Mouse (Mus musculus) hindbrain, embryonic 10.5 days (tissue): ENCODE data around the gene Diras2. TPM values are rescaled to one million over a fixed set of nuclear protein-coding genes. Genes with fewer than 3 reads are reported as not detected.
"Not testable (repeated sequence)": the region's sequence is repeated elsewhere in the genome, so short reads cannot be mapped to it uniquely, and the experiment has no call there.

Experiments
- DNase-seq: peaks from one replicate; pipeline ENCODE4 v3.0.0-alpha.2; 2017; ENCODE audit warnings: low spot score
- H3K27ac ChIP-seq: fragments of 300-500 bp; sonication (generic); 2 replicates; pipeline ENCODE4 v1.5.1; 2016; ENCODE audit warnings: mild to moderate bottlenecking, moderate library complexity
- H3K27me3 ChIP-seq: fragments of 300-500 bp; sonication (generic); 2 replicates; pipeline ENCODE4 v1.6.1; 2016; ENCODE audit warnings: mild to moderate bottlenecking; ENCODE audit not compliant: poor library complexity, insufficient read depth, severe bottlenecking
- H3K36me3 ChIP-seq: fragments of 300-500 bp; sonication (generic); 2 replicates; pipeline ENCODE4 v1.6.1; 2016; ENCODE audit warnings: mild to moderate bottlenecking, moderate library complexity
- H3K4me1 ChIP-seq: fragments of 300-500 bp; sonication (generic); replicated peaks from 2 replicates; pipeline ENCODE4 v1.6.1; 2016; ENCODE audit warnings: mild to moderate bottlenecking
- H3K4me3 ChIP-seq: fragments of 300-500 bp; sonication (generic); 2 replicates; pipeline ENCODE4 v1.5.1; 2016; ENCODE audit warnings: mild to moderate bottlenecking, moderate library complexity
- H3K9me3 ChIP-seq: fragments of 300-500 bp; sonication (generic); 2 replicates; pipeline ENCODE4 v1.6.1; 2016; ENCODE audit warnings: mild to moderate bottlenecking, moderate library complexity
- WGBS: fragments of 180-500 bp; shearing (Covaris S2); methylation state at CpG from one replicate; pipeline ENCODE4 v1.1.7; 2016; 5-methylcytosine and 5-hydroxymethylcytosine counted together
- polyA plus RNA-seq: library from polyadenylated mRNA; unstranded; fragments of >200 nt; fragmentation: Nextera tagmentation; extraction: Ambion mirVana; gene quantifications from 2 replicates; pipeline ENCODE4 v1.2.1, GENCODE M21; 2016

Diras2 gene
- polyA plus RNA-seq, 1 experiment from 2014 or later = 0.29 TPM

DNA sequence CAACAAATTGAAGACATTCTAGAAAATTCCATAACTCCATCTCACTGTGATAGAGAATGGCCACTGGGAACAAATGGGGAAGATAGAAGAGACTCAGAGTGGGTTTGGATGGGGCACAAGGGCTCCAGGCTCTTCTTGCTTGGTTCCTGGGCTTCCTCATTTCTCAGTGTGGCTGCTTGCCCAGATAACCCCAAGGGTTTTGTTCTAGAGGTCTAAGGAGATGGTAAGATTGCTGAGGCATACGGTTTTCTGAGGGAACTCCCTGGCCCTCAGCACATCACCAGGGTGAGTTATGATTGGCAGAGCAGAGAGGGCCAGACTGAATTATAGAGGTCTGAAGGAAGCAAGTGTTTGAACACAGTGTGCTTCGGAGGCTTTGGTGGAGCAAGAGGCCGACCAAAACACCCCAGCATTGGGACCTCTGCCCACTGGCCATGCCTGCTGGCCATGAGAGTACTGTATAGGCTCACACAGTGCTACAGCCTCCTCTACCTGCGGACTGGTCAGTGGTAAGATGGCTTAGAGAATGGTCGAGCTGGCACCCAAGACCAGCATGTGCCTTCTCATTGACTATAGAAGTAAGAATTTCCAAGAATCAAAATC lies 25.3 kb downstream of the Diras2 start:
- DNase-seq, H3K27ac ChIP-seq, H3K9me3 ChIP-seq, H3K36me3 ChIP-seq, H3K4me3 ChIP-seq, H3K27me3 ChIP-seq, H3K4me1 ChIP-seq: not testable (repeated sequence)
- 83% methylated on average over 5 of the region's 5 CpGs for WGBS

DNA sequence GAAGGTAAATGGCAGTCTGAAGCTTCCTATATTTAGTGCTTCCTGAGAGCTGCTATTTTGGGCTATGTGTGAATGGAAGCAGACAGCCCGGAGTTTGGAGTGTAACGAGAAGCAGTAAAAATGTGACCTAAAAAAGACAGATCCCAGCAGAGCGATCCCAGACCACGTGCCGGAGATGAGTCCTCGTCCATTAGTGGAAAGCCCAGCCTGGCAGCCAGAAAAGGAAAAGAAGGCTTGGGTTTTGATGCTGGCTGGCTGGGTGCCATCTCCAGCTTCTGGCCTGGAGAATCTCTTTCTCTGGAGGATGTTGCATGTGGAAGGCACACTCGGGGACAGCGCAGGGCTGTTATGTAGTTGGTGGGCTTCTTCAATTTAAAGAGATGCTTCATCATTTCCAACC lies 29.4 kb downstream of the Diras2 start:
- 86% methylated on average over 8 of the region's 8 CpGs for WGBS
- Histone ChIP-seq H3K27me3 (no peaks in the 10 kb centered on the region), H3K9me3 (no peaks in the 10 kb centered on the region), H3K27ac (no peak overlapping the region), H3K4me3 (no peak overlapping the region), H3K36me3 (no peaks in the 10 kb centered on the region), H3K4me1 (0 out of 2 replicates have a peak, but pooled peaks cover 4% of the 10 kb centered on the region)
- no peak for DNase-seq

DNA sequence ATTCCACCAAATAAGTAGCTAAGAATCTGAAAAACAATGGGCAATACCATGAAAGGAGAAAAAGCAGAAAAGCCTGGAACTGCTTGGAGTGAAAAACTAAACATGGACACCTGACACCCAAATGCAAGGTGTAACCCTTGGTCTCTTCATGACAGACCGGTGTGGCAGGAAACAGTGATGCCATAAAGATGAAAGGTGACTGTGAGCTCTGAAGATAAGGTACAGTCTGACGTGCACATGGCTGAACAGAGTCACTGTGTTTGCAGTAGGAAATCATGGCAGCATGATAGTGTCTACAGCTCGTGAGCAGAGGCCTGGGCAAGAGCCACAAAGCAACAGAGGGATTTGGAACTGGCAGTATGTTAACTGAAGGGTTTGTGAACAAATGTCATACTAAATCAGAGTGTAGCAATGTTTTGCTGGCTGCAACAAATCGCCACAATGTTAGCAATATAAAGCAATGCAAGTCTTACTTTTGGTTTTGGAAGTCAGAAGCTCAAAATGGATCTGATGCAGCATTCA lies 34.0 kb downstream of the Diras2 start:
- WGBS = 79% methylated on average over 4 of the region's 4 CpGs
- Histone ChIP-seq H3K27me3 (no peaks in the 10 kb centered on the region), H3K4me3 (no peak overlapping the region), H3K36me3 (no peaks in the 10 kb centered on the region), H3K4me1 (no peaks in the 10 kb centered on the region), H3K9me3 (no peaks in the 10 kb centered on the region), H3K27ac (no peak overlapping the region)
- DNase-seq = no peak

DNA sequence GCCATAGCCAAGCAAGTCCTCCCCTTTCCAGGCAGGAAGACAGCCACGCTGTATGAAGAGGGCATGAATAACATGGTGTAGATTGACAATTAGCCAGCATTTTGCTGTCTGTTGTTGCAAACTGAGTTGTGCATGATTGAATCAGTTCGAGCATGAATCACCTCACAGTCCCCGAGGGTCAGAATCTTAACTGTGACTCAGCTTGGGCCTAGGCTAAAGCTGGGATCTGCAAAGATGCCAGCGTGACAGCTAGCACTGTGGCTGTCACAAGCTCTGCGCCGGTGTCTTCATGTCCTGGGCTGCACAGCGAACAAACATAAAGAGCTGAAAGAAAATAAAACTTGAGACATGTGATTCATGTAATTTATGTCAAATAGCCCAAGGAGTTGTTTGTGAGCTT lies 42.3 kb downstream of the Diras2 start:
- H3K27me3 ChIP-seq = no peaks in the 10 kb centered on the region
- no peak overlapping the region for H3K27ac ChIP-seq
- DNase-seq = no peak
- WGBS = 91% methylated on average over 7 of the region's 7 CpGs
- H3K4me1 ChIP-seq = no peaks in the 10 kb centered on the region
- H3K4me3 ChIP-seq = no peak overlapping the region
- H3K36me3 ChIP-seq = no peaks in the 10 kb centered on the region
- no peaks in the 10 kb centered on the region; the same call in 1 of the 2 replicates for H3K9me3 ChIP-seq

DNA sequence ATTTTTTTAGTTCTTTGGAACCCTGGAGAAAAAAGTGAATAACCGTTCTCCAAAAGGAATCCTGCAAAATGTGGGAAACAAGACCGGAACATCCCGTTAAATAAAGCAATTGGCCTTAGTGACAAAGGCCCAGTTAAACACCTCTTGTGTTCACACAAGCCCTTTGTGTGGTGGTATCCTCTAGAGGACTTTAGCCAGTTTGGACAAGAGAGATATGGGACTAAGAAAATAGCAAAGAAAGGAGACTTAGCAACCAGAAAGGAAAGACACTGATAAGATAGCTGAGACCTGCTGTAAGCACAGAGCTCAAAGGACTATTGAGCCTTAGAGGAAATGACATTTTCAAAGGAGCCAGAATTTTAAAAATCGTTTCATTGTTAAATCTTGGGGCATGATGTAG lies 47.0 kb downstream of the Diras2 start:
- H3K27ac ChIP-seq = no peak overlapping the region
- 86% methylated on average over 4 of the region's 4 CpGs for WGBS
- no peaks in the 10 kb centered on the region for H3K27me3 ChIP-seq
- no peaks in the 10 kb centered on the region for H3K36me3 ChIP-seq
- H3K4me3 ChIP-seq = no peak overlapping the region
- no peaks in the 10 kb centered on the region for H3K4me1 ChIP-seq
- no peak for DNase-seq
- no peaks in the 10 kb centered on the region; the same call in 1 of the 2 replicates for H3K9me3 ChIP-seq

DNA sequence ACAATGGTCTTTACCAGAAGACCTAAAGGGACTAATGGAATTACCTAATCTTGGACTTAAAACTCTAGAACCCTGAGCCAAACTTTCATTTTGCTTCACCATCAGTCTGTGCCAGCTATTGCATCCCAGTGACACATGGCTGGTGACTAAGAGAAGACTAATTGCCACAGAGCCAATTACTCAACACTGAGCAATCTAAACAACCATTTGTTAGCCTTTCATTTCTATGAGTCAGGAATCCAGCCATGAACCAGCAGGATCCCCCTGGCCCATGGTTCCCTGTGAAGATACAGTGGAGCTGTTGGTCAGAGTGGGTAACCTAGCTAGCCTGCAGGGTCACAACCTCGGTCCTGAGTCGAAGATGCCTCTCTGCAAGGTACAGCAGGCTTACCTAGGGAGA lies 49.3 kb downstream of the Diras2 start:
- Histone ChIP-seq H3K4me3 (no peak overlapping the region), H3K36me3 (no peaks in the 10 kb centered on the region), H3K27me3 (no peaks in the 10 kb centered on the region), H3K27ac (no peak overlapping the region), H3K9me3 (no peaks in the 10 kb centered on the region), H3K4me1 (no peaks in the 10 kb centered on the region)
- no peak for DNase-seq
- 90% methylated on average over 2 of the region's 2 CpGs for WGBS

DNA sequence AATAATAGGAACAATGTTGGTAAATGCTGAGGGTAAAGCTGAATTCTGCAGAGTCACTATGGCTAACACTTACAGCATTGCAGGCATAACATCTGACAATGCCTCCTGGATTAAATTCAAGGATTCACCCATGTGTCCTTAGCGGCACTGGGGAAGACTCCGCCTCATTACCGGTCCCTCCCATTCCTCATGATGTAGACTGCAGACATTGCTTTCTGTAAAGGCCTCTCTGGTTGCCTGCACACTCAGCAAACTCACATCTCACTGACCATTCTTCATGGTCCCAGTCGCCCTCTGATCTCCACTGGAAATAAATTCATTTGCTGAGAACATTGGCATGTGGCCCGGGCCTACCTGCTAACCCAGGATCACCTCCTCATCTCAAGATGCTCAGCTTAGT lies 51.9 kb downstream of the Diras2 start:
- DNase-seq = no peak
- no peaks in the 10 kb centered on the region for H3K27me3 ChIP-seq
- H3K4me1 ChIP-seq = no peaks in the 10 kb centered on the region
- 93% methylated on average over 5 of the region's 5 CpGs for WGBS
- no peak overlapping the region for H3K27ac ChIP-seq
- no peak overlapping the region for H3K4me3 ChIP-seq
- H3K9me3 ChIP-seq = no peaks in the 10 kb centered on the region
- no peaks in the 10 kb centered on the region for H3K36me3 ChIP-seq

DNA sequence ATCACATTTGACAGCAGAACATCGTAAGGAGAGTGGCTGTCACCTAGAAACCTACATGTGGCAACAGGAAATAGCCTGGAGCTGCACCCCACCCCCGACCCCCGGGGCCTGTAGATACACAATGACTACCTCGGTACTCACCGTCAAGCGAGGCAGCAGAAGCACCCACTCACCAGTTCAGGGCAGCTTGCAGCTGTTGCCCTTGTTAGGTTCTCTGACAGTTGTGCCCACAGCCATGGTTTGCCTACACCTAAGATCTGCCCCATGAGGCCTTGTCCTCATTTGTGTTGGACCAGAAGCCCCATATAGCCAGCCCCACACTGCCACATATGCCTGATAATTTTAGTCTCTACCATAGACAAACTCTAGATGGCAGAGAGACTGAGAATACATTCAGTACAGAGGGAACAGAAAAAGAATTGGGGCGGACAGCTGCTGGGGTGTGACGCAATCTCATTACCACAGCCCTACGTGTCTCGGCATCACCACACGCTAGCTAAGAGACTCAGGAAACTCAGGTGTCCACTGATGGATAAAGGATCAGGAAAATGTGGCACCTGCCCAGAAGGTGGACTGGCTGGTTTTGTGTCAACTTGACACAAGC lies 54.0 kb downstream of the Diras2 start:
- H3K27me3 ChIP-seq = no peaks in the 10 kb centered on the region
- 93% methylated on average over 11 of the region's 11 CpGs for WGBS

DNA sequence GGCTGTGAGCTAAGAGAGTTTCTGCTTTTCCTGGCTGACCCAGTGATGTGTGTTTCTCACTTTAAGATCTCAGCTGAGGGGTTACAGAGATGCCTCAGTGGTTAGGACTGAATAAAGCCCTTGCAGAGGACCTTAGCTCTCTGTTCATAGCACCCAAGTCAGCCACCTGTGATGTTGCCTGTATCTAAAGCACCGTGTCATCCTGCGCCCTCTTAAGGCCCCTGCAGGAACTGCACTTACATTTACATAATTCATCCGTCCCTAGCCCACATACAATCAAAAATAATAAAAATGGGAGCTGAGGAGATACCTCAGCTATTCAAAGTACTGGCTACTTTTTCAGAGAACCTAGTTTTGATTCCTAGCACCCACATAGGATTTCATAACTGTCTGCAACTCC lies 54.9 kb downstream of the Diras2 start:
- DNase-seq = no peak
- H3K4me3 ChIP-seq = no peak overlapping the region
- 52% methylated on average over 3 of the region's 3 CpGs for WGBS

More for the DNA sequence above, 54.0 kb downstream of the Diras2 start:
- Histone ChIP-seq H3K4me1 (no peaks in the 10 kb centered on the region), H3K36me3 (no peaks in the 10 kb centered on the region), H3K27ac (no peak overlapping the region), H3K4me3 (no peak overlapping the region), H3K9me3 (no peaks in the 10 kb centered on the region)
- DNase-seq = no peak

DNA sequence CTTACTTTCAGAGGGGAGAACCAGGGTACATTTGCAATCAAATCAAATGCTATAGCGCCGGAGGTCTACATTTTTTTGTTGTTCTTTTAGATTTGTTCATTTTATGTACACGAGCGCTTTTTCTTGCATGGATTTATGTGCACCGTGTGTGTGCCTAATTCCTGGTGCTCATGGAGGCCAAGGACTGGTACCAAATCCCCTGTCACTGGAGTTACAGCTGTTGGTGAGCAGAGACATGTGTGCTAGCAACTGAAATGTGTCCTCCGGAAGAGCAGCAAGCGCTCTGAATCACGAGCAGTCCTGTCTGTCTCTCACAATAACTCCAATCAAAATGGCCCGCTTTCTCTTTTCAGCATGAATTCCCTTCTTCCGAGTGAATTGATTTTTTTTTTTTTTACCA lies 55.8 kb downstream of the Diras2 start:
- Histone ChIP-seq H3K9me3 (no peaks in the 10 kb centered on the region), H3K27me3 (no peaks in the 10 kb centered on the region), H3K4me3 (no peak overlapping the region), H3K27ac (no peak overlapping the region), H3K36me3 (no peaks in the 10 kb centered on the region), H3K4me1 (0 out of 2 replicates have a peak, but pooled peaks cover 2% of the 10 kb centered on the region)
- no peak for DNase-seq
- WGBS = 88% methylated on average over 10 of the region's 10 CpGs

More for the DNA sequence above, 54.9 kb downstream of the Diras2 start:
- Histone ChIP-seq H3K36me3 (no peaks in the 10 kb centered on the region), H3K27me3 (no peaks in the 10 kb centered on the region), H3K9me3 (no peaks in the 10 kb centered on the region), H3K4me1 (no peaks in the 10 kb centered on the region), H3K27ac (no peak overlapping the region)

DNA sequence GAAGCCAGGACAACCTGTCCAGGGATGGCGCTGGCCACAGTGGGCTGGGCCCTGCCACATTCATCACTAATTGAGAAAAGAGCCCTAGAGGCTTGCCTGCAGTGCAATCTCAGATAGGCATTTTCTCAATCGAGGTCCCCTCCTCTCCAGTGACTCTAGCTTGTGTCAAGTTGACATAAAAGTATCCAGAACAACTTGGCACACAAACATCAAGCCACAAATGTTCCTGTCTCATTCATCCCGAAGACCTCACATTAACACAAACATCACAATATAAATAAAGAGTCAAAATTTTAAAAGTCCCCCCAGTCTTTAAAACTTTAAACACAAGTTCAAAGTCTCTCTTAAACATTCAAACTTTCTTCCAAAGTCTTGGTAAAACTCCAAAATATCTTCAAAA lies 56.3 kb downstream of the Diras2 start:
- no peaks in the 10 kb centered on the region for H3K9me3 ChIP-seq
- H3K4me3 ChIP-seq = no peak overlapping the region
- H3K27me3 ChIP-seq = no peaks in the 10 kb centered on the region
- peaks cover 7% of the 10 kb centered on the region; the same call in 1 of the 2 replicates for H3K4me1 ChIP-seq
- no peak overlapping the region for H3K27ac ChIP-seq
- no peaks in the 10 kb centered on the region for H3K36me3 ChIP-seq
- WGBS = 76% methylated on average over 3 of the region's 3 CpGs
- no peak for DNase-seq

DNA sequence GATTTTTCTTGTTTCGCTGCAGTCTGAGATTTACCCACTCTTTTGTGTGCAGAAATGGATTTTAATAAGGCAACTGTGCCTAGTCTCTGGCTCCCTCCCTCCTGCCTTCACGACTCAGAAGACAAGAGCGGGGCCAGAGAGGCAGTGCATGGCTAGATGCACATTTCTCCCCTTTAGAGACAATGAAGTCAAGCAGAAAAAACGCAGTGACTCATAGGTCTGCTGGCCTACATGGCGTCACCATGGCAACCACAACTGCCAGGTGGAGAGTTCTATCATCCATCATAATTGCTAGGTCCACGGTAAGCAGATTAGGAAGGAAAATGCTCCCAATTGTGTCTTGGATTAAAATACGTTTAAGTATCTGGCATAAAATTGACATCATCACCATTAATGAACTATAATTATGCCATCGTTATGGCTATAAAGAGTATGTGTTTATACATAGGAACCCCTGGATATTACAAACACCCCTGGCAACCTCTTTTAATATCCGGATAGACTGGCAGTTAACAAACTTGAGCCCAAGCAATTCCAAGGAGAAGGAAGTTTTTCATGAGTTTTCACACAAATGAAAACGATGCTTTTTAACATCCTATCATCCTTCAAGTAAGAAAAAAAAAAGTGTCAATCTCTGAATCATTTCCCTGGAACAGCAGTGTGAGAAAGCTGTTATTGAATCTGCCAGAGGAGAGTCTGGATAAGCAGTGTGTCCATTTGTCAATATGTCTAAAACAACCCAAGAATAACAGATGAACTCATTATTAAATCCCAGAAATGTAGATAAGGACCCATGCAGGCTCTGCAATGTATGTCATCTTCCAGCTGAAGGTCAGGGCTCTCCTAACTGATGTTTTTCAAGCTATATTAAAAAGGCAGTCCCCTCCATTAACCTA lies 61.0 kb downstream of the Diras2 start:
- H3K4me3 ChIP-seq = no peak overlapping the region
- H3K36me3 ChIP-seq = no peaks in the 10 kb centered on the region
- peak; percentile 58 for DNase-seq
- H3K27ac ChIP-seq = peak overlapping the region; percentile 66
- peaks cover 17% of the 10 kb centered on the region for H3K4me1 ChIP-seq
- 47% methylated on average over 10 of the region's 10 CpGs for WGBS
- no peaks in the 10 kb centered on the region for H3K27me3 ChIP-seq
- H3K9me3 ChIP-seq = no peaks in the 10 kb centered on the region

DNA sequence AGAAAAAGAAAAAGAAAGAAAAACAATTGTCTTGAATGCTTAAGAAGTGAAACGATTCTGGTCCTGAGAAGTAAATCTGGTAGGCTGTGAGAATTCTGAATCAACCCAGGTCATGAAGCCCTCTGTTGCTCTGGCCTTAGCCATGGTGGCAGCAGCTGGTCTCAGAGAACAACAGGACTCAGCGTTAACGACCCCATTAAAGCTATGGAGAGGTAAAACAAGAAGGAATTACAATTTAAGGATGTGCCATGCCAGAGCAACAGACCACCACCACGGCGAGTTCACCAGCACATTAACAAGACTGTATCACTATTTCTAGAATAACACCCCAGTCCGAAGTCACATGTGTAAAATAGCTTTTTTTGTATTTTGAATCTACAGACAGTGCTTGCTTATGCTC lies 65.9 kb downstream of the Diras2 start:
- H3K9me3 ChIP-seq = no peaks in the 10 kb centered on the region
- no peak overlapping the region for H3K4me3 ChIP-seq
- DNase-seq = no peak
- H3K27me3 ChIP-seq = no peaks in the 10 kb centered on the region
- 83% methylated on average over 6 of the region's 6 CpGs for WGBS
- H3K36me3 ChIP-seq = no peaks in the 10 kb centered on the region
- no peak overlapping the region for H3K27ac ChIP-seq
- H3K4me1 ChIP-seq = peaks cover 17% of the 10 kb centered on the region
